Mouse (Mus musculus) stomach, postnatal 0 days (tissue): ENCODE measurements around the gene Ptk7. TPM values are rescaled to one million over a fixed set of nuclear protein-coding genes. Genes with fewer than 3 reads are reported as not detected.

ENCODE experiments used
- ATAC-seq: fragments of 200-750 bp; cut with Nextera tagmentation; 2 replicates; pipeline ENCODE4 v1.8.0; 2017; ENCODE audit not compliant: low FRiP score, low TSS enrichment
- DNase-seq: peaks from one replicate; pipeline ENCODE4 v3.0.0-alpha.2; 2016; ENCODE audit warnings: low spot score
- H3K27ac ChIP-seq: fragments of 300-500 bp; sonication (generic); replicated peaks from 2 replicates; pipeline ENCODE4 v1.5.1; 2014; ENCODE audit warnings: mild to moderate bottlenecking, control low read depth
- H3K27me3 ChIP-seq: fragments of 300-500 bp; sonication (generic); 2 replicates; pipeline ENCODE4 v1.6.1; 2014; ENCODE audit warnings: low read length; ENCODE audit not compliant: control insufficient read depth, insufficient read depth
- H3K36me3 ChIP-seq: fragments of 300-500 bp; sonication (generic); 2 replicates; pipeline ENCODE4 v1.6.1; 2014; ENCODE audit warnings: low read length, mixed read lengths; ENCODE audit not compliant: control insufficient read depth, insufficient read depth
- H3K4me1 ChIP-seq: fragments of 300-500 bp; sonication (generic); replicated peaks from 2 replicates; pipeline ENCODE4 v1.6.1; 2014; ENCODE audit warnings: antibody characterized with exemption; ENCODE audit not compliant: control insufficient read depth, insufficient read depth
- H3K4me2 ChIP-seq: fragments of 300-500 bp; sonication (generic); replicated peaks from 2 replicates; pipeline ENCODE4 v1.6.1; 2014; ENCODE audit warnings: low read depth, mild to moderate bottlenecking, control low read depth, moderate library complexity
- H3K4me3 ChIP-seq: fragments of 300-500 bp; sonication (generic); 2 replicates; pipeline ENCODE4 v1.5.1; 2014; ENCODE audit warnings: low read depth, low read length, control low read depth
- H3K9ac ChIP-seq: fragments of 300-500 bp; sonication (generic); 2 replicates; pipeline ENCODE4 v1.6.1; 2014; ENCODE audit warnings: mild to moderate bottlenecking, low read length, control low read depth, mixed read lengths
- H3K9me3 ChIP-seq: fragments of 300-500 bp; sonication (generic); 2 replicates; pipeline ENCODE4 v1.6.1; 2016; ENCODE audit warnings: low read length; ENCODE audit not compliant: control insufficient read depth
- CTCF ChIP-seq: IDR thresholded peaks from 2 replicates; pipeline ENCODE4 v1.5.1; 2016; ENCODE audit warnings: antibody characterized with exemption, low read depth, mild to moderate bottlenecking, moderate library complexity
- EP300 ChIP-seq: optimal IDR thresholded peaks from 2 replicates; pipeline ENCODE3; 2016; ENCODE audit warnings: antibody characterized with exemption
- WGBS: fragments of 180-500 bp; shearing (Covaris S2); extraction: QIAGEN DNeasy Blood & Tissue Kit; methylation state at CpG from one replicate; pipeline ENCODE4 v1.1.7; 2014; 5-methylcytosine and 5-hydroxymethylcytosine counted together
- polyA plus RNA-seq: library from polyadenylated mRNA; unstranded; fragments of >200 nt; fragmentation: Nextera tagmentation; extraction: Ambion mirVana; gene quantifications from 2 replicates; pipeline ENCODE4 v1.2.1, GENCODE M21; 2015

Ptk7 gene
- polyA plus RNA-seq, 1 experiment from 2014 or later, result 29.4 TPM

- DNase-seq, result no peak
Measured at GRCm38 (mm10) chr17:46594606-46595005, 34.7 kb downstream of the Ptk7 start.

GRCm38 (mm10) chr17:46593124-46593523 lies 36.2 kb downstream of the Ptk7 start:
- no peak overlapping the region for H3K4me2 ChIP-seq
- H3K4me1 ChIP-seq, result peaks cover 5% of the 10 kb centered on the region; the same call in 1 of the 2 replicates
- WGBS, result 63% methylated on average over 4 of the region's 4 CpGs
- DNase-seq, result peak; percentile 49
- no peaks in the 10 kb centered on the region for H3K27me3 ChIP-seq
- H3K9ac ChIP-seq, result no peak overlapping the region
- peak overlapping the region; percentile 65 for H3K27ac ChIP-seq
- H3K4me3 ChIP-seq, result no peak overlapping the region
- TF ChIP-seq EP300 (no peak), CTCF (no peak)
- peak; percentile 54 for ATAC-seq
- H3K36me3 ChIP-seq, result peaks cover 15% of the 10 kb centered on the region
- no peaks in the 10 kb centered on the region for H3K9me3 ChIP-seq

More at GRCm38 (mm10) chr17:46594606-46595005, 34.7 kb downstream of the Ptk7 start:
- Histone ChIP-seq H3K4me2 (0 out of 2 replicates have a peak overlapping the region, but pooled peaks have one; percentile 3), H3K27me3 (no peaks in the 10 kb centered on the region), H3K4me3 (no peak overlapping the region), H3K27ac (peak overlapping the region; percentile 58; the same call in 1 of the 2 replicates), H3K9me3 (no peaks in the 10 kb centered on the region), H3K36me3 (0 out of 2 replicates have a peak, but pooled peaks cover 7% of the 10 kb centered on the region), H3K9ac (0 out of 2 replicates have a peak overlapping the region, but pooled peaks have one; percentile 18), H3K4me1 (peaks cover 5% of the 10 kb centered on the region; the same call in 1 of the 2 replicates)
- TF ChIP-seq EP300 (no peak), CTCF (no peak)
- 39% methylated on average over 9 of the region's 9 CpGs for WGBS
- peak; percentile 30; the same call in 1 of the 2 replicates for ATAC-seq

GRCm38 (mm10) chr17:46591406-46591805 lies 37.9 kb downstream of the Ptk7 start:
- Histone ChIP-seq H3K4me2 (no peak overlapping the region), H3K4me3 (no peak overlapping the region), H3K27ac (no peak overlapping the region), H3K9me3 (no peaks in the 10 kb centered on the region), H3K4me1 (peaks cover 5% of the 10 kb centered on the region; the same call in 1 of the 2 replicates), H3K27me3 (no peaks in the 10 kb centered on the region), H3K36me3 (peaks cover 18% of the 10 kb centered on the region), H3K9ac (no peak overlapping the region)
- no peak for TF ChIP-seq CTCF
- no peak for TF ChIP-seq EP300
- WGBS, result 61% methylated on average over 19 of the region's 19 CpGs
- DNase-seq, result peak; percentile 57
- peak; percentile 33; the same call in 1 of the 2 replicates for ATAC-seq

- 0 out of 2 replicates have a peak overlapping the region, but pooled peaks have one; percentile 17 for H3K4me2 ChIP-seq
- H3K27ac ChIP-seq, result peak overlapping the region; percentile 49; the same call in 1 of the 2 replicates
- peak; percentile 80 for DNase-seq
- H3K4me3 ChIP-seq, result no peak overlapping the region
- peaks cover 5% of the 10 kb centered on the region; the same call in 1 of the 2 replicates for H3K4me1 ChIP-seq
- H3K9me3 ChIP-seq, result no peaks in the 10 kb centered on the region
- H3K36me3 ChIP-seq, result peaks cover 22% of the 10 kb centered on the region
- ATAC-seq, result peak; percentile 64
- H3K9ac ChIP-seq, result no peak overlapping the region
- TF ChIP-seq CTCF, result no peak
- no peak for TF ChIP-seq EP300
- 61% methylated on average over 7 of the region's 7 CpGs for WGBS
- no peaks in the 10 kb centered on the region for H3K27me3 ChIP-seq
Measured at GRCm38 (mm10) chr17:46590439-46590838, 38.9 kb downstream of the Ptk7 start.

- Histone ChIP-seq H3K4me2 (0 out of 2 replicates have a peak overlapping the region, but pooled peaks have one; percentile 17), H3K9ac (no peak overlapping the region), H3K27me3 (no peaks in the 10 kb centered on the region), H3K4me3 (no peak overlapping the region), H3K4me1 (peaks cover 5% of the 10 kb centered on the region; the same call in 1 of the 2 replicates), H3K27ac (peak overlapping the region; percentile 49; the same call in 1 of the 2 replicates), H3K9me3 (no peaks in the 10 kb centered on the region), H3K36me3 (peaks cover 22% of the 10 kb centered on the region)
- no peak for DNase-seq
- WGBS, result 88% methylated on average over 16 of the region's 16 CpGs
- TF ChIP-seq EP300 (no peak), CTCF (peak; percentile 43)
- ATAC-seq, result no peak
Measured at GRCm38 (mm10) chr17:46589635-46590314, 39.5 kb downstream of the Ptk7 start.

- DNase-seq (no peak), ATAC-seq (no peak)
- H3K4me2 ChIP-seq, result no peak overlapping the region
- TF ChIP-seq EP300 (no peak), CTCF (no peak)
- H3K4me1 ChIP-seq, result 0 out of 2 replicates have a peak, but pooled peaks cover 2% of the 10 kb centered on the region
- H3K9ac ChIP-seq, result no peak overlapping the region
- WGBS, result 93% methylated on average over 6 of the region's 6 CpGs
- H3K4me3 ChIP-seq, result no peak overlapping the region
- no peak overlapping the region for H3K27ac ChIP-seq
- peaks cover 22% of the 10 kb centered on the region for H3K36me3 ChIP-seq
- no peaks in the 10 kb centered on the region for H3K27me3 ChIP-seq
- no peaks in the 10 kb centered on the region for H3K9me3 ChIP-seq
Measured at GRCm38 (mm10) chr17:46588913-46589312, 40.4 kb downstream of the Ptk7 start.
